Mouse (Mus musculus): Measurements from ENCODE around the gene Prmt8.

Prmt8 gene

GRCm38 (mm10) chr6:127659966-127660365 is 109.3 kb downstream of the Prmt8 start:
- DNase-seq = no peak

DNA sequence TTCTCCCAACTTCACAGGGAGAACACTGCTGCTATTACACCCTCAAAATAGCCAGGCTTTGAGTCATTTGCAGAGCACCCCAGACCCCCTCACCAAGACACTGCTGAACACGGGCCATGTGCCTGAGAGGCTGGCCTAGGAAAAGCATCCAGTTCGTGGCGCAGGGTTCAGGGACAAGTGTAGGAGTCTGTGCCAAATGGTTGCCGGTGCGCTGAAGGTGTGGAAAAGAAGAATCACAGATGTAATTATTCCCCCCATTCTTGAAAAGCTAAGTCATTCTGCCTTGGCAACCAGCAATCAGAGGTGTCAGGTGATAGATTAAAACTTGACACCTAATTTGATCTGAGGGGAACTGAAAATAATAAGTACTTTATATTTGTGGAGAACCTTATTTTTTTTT is 109.8 kb downstream of the Prmt8 start:
- no peak for DNase-seq

- DNase-seq = no peak
Measured at GRCm38 (mm10) chr6:127657152-127657551, 112.1 kb downstream of the Prmt8 start.

DNA sequence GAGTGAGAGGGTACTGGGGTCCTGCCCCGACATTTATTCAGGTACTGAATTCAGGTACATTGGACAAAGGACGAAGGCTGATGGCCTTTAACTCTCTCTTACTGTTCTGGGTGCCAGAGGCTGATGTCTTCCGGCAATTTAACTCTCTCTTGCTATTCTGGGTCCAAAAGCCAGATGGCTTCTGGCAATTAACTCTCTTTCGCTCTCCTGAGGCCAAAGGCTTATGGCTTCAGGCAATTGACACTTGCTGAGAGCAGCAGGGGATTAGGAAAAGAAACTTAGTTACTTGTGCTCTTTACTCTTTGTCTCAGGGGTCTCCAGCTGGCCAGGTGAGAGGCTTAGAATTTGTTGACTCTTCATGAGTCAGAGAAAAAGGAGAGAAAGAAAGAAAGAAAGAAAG is 113.3 kb downstream of the Prmt8 start:
- no peak for DNase-seq

DNA sequence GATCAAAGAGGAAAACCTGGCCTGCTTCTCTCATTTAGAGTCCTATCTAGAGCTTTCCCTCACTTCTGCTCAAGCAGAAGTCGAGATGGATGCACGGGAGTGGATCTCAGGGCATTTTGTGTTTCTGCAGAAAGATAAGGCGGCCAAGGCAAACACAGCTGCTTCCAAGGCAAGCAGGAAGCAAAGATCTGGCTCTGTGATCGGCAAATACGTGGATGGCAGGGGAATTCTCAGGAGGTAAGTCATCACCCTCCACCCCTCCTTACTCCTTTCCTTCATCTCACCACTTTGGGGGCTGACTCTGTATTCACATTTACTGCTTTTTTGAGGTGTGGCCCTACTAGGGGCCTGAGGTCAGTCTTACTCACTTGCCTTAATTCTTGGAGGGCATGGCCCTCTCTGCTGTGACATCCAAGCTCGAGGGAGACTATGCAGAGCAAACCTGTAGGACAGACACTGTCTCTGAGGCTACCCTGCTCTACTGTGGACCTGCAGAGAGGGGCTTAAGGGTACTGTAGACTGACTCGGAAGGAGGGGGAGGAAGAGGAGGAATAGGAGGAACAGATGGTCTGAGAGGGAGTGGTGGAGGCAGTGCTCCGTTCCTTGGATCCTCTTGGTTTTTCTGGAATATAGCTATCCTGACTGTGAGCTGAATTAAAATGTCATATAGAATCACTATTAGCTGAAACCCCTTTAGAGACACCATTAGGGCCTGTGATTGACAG is 128.0 kb downstream of the Prmt8 start:
- no peak for DNase-seq

All from cerebellum, adult 9-11 months (tissue).